Mouse (Mus musculus) embryonic facial prominence, embryonic 11.5 days (tissue): Measurements from ENCODE around the gene Gm28308. TPM values are rescaled to one million over a fixed set of nuclear protein-coding genes. Genes with fewer than 3 reads are reported as not detected.
A peak's percentile ranks its signal among the peaks of the same experiment; 100 is the strongest.

ENCODE experiments used
- ATAC-seq: fragments of 200-750 bp; cut with Nextera tagmentation; replicated peaks from 2 replicates; pipeline ENCODE4 v1.8.0; 2017; ENCODE audit warnings: low read depth; ENCODE audit not compliant: insufficient number of reproducible peaks, low FRiP score, low TSS enrichment
- DNase-seq: peaks from one replicate; pipeline ENCODE4 v3.0.0-alpha.2; 2015; ENCODE audit warnings: low spot score
- H3K27ac ChIP-seq: fragments of 300-500 bp; sonication (generic); replicated peaks from 2 replicates; pipeline ENCODE4 v1.5.1; 2014; ENCODE audit warnings: mild to moderate bottlenecking, low read depth, low read length, control low read depth
- H3K27me3 ChIP-seq: fragments of 300-500 bp; sonication (generic); 2 replicates; pipeline ENCODE4 v1.6.1; 2014; ENCODE audit warnings: mild to moderate bottlenecking, low read length, moderate library complexity, mixed read lengths; ENCODE audit not compliant: control insufficient read depth, insufficient read depth
- H3K36me3 ChIP-seq: fragments of 300-500 bp; sonication (generic); replicated peaks from 2 replicates; pipeline ENCODE4 v1.6.1; 2014; ENCODE audit warnings: low read depth, mild to moderate bottlenecking, low read length, moderate library complexity, mixed read lengths; ENCODE audit not compliant: control insufficient read depth, insufficient read depth
- H3K4me1 ChIP-seq: fragments of 300-500 bp; sonication (generic); 2 replicates; pipeline ENCODE4 v1.6.1; 2014; ENCODE audit warnings: low read length, mixed read lengths; ENCODE audit not compliant: control insufficient read depth, insufficient read depth
- H3K4me2 ChIP-seq: fragments of 300-500 bp; sonication (generic); 2 replicates; pipeline ENCODE4 v1.6.1; 2014; ENCODE audit warnings: low read depth, mild to moderate bottlenecking, control low read depth, low read length, moderate library complexity
- H3K4me3 ChIP-seq: fragments of 300-500 bp; sonication (generic); 2 replicates; pipeline ENCODE4 v1.5.1; 2014; ENCODE audit warnings: low read depth, low read length, control low read depth
- H3K9ac ChIP-seq: fragments of 300-500 bp; sonication (generic); replicated peaks from 2 replicates; pipeline ENCODE4 v1.6.1; 2014; ENCODE audit warnings: mild to moderate bottlenecking, control low read depth, low read length
- H3K9me3 ChIP-seq: fragments of 300-500 bp; sonication (generic); replicated peaks from 2 replicates; pipeline ENCODE4 v1.6.1; 2016; ENCODE audit warnings: mild to moderate bottlenecking, low read length, inconsistent platforms, mixed read lengths; ENCODE audit not compliant: control insufficient read depth
- WGBS: fragments of 180-500 bp; shearing (Covaris S2); extraction: QIAGEN DNeasy Blood & Tissue Kit; methylation state at CpG from one replicate; pipeline ENCODE4 v1.1.7; 2014; 5-methylcytosine and 5-hydroxymethylcytosine counted together
- polyA plus RNA-seq: library from polyadenylated mRNA; unstranded; fragments of >200 nt; fragmentation: Nextera tagmentation; extraction: Ambion mirVana; gene quantifications from 2 replicates; pipeline ENCODE4 v1.2.1, GENCODE M21; 2014

Gene Gm28308
- polyA plus RNA-seq, 1 experiment from 2014 or later: 0.38 TPM

DNA sequence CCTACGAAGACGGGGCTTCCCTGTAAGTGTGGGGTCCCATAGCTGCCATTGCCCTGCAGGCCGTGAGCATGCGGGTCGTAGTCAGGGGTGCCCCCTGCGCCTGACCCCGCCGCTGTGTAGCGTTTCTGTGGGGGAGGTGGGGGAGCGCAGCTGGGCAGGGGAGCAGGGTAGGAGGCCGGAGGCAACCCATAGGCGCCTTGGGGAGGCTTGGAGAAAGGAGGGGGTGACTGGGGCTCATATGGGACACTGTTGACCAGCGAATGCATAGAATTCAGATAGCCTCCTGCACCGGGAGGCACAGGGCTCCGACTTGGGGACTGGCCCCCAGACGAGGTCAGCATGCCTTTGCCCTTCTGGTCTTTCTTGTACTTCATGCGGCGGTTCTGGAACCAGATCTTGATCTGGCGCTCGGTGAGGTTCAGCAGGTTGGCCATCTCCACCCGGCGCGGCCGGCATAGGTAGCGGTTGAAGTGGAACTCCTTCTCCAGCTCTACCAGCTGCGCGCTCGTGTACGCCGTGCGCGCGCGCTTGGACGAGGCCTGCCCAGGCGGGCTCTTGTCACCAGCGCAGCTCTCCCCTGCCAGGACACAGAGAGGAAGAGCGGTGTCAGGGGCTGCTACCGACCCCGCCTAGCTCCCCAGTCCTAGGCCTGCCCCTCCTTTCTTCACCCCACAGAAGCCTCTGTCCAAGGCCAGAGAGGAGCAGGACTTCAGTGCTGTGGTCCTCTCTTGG is 42.8 kb downstream of the Gm28308 start:
- peak overlapping the region; percentile 17 for H3K4me3 ChIP-seq
- WGBS: under 1% methylated on average over 40 of the region's 40 CpGs
- peak overlapping the region; percentile 19 for H3K4me2 ChIP-seq
- H3K4me1 ChIP-seq: no peaks in the 10 kb centered on the region; the same call in 1 of the 2 replicates
- no peak for DNase-seq
- no peaks in the 10 kb centered on the region for H3K36me3 ChIP-seq
- peak overlapping the region; percentile 30 for H3K9ac ChIP-seq
- H3K9me3 ChIP-seq: no peaks in the 10 kb centered on the region
- H3K27ac ChIP-seq: peak overlapping the region; percentile 41
- peaks cover 71% of the 10 kb centered on the region for H3K27me3 ChIP-seq
- no peak; the same call in 1 of the 2 replicates for ATAC-seq

DNA sequence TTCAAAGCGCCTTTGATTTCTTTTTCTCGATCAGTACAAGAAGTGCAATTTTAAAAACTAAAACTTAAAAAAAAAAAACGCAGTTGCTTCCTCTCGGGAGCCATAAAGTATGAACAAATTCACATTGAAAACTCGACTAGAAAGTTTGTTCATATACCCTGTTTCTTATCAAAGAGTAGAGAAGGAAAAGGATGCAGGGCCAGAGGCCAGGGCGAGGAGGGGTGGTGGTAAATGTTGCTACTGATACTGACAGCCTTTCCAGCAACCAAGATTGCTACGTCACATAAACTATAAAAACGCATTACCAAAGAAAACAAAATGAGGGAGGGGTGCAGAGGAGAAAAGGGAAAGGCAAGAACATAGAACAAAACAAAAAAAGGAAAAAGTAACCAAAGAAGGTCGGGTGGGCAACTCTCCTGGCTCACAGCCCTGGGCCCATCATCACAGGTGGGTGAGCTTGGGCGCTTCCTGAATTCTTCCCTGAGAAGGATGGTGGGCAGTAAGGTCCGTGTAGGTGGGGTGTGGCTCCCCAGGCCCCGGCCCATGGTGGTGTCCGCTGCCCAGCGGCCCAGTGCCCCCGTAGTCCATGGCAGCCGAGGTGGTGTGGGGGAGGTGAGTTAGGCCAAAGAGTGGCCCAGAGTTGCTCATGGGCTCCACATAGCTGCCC is 43.5 kb downstream of the Gm28308 start:
- H3K9ac ChIP-seq: peak overlapping the region; percentile 30; the same call in 1 of the 2 replicates
- H3K4me2 ChIP-seq: peak overlapping the region; percentile 19
- ATAC-seq (no peak), DNase-seq (no peak)
- peak overlapping the region; percentile 17 for H3K4me3 ChIP-seq
- no peaks in the 10 kb centered on the region for H3K36me3 ChIP-seq
- peaks cover 67% of the 10 kb centered on the region for H3K27me3 ChIP-seq
- H3K9me3 ChIP-seq: no peaks in the 10 kb centered on the region
- peak overlapping the region; percentile 41; the same call in 1 of the 2 replicates for H3K27ac ChIP-seq
- no peaks in the 10 kb centered on the region; the same call in 1 of the 2 replicates for H3K4me1 ChIP-seq
- 6% methylated on average over 15 of the region's 16 CpGs for WGBS

- H3K4me2 ChIP-seq: peak overlapping the region; percentile 44
- peak overlapping the region; percentile 62 for H3K9ac ChIP-seq
- H3K4me1 ChIP-seq: no peaks in the 10 kb centered on the region; the same call in 1 of the 2 replicates
- peaks cover 79% of the 10 kb centered on the region for H3K27me3 ChIP-seq
- under 1% methylated on average over 42 of the region's 42 CpGs for WGBS
- H3K9me3 ChIP-seq: no peaks in the 10 kb centered on the region
- no peaks in the 10 kb centered on the region for H3K36me3 ChIP-seq
- ATAC-seq (no peak), DNase-seq (no peak)
- H3K4me3 ChIP-seq: peak overlapping the region; percentile 24
- peak overlapping the region; percentile 60; the same call in 1 of the 2 replicates for H3K27ac ChIP-seq
Observed at GRCm38 (mm10) chr6:52168191-52169055, 44.7 kb downstream of the Gm28308 start.

- under 1% methylated on average over 14 of the region's 14 CpGs for WGBS
Observed at GRCm38 (mm10) chr6:52167736-52168161, 45.4 kb downstream of the Gm28308 start.

DNA sequence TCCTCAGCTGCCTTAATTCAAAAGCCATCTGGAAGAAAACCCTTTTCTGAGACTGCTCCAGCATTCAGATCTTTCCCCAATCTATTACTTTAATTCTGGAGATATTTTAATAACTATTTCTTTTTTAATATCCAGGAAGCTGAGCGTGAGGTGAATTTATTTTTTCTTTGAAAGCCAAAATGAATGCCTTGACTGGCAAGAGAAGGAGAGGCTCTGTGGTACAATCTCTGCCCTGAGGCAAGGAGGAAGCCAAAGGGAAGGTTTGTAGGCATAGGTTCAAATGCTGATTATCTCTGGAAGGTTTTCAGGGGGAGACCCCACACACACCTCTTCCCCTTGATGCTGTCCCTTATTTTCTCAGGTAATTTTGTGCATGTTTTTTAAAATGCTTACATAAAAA is 46.0 kb downstream of the Gm28308 start:
- Histone ChIP-seq H3K36me3 (no peaks in the 10 kb centered on the region), H3K4me1 (no peaks in the 10 kb centered on the region; the same call in 1 of the 2 replicates), H3K4me2 (peak overlapping the region; percentile 15; the same call in 1 of the 2 replicates), H3K27me3 (peaks cover 74% of the 10 kb centered on the region), H3K9ac (peak overlapping the region; percentile 62), H3K9me3 (no peaks in the 10 kb centered on the region), H3K4me3 (peak overlapping the region; percentile 34), H3K27ac (peak overlapping the region; percentile 60; the same call in 1 of the 2 replicates)
- no peak for DNase-seq
- WGBS: 7% methylated on average over 1 of the region's 1 CpGs
- ATAC-seq: no peak

More at GRCm38 (mm10) chr6:52167736-52168161, 45.4 kb downstream of the Gm28308 start:
- Histone ChIP-seq H3K4me2 (peak overlapping the region; percentile 15), H3K27me3 (peaks cover 79% of the 10 kb centered on the region), H3K9ac (peak overlapping the region; percentile 62), H3K4me1 (no peaks in the 10 kb centered on the region; the same call in 1 of the 2 replicates), H3K4me3 (peak overlapping the region; percentile 24), H3K9me3 (no peaks in the 10 kb centered on the region), H3K27ac (peak overlapping the region; percentile 60; the same call in 1 of the 2 replicates), H3K36me3 (no peaks in the 10 kb centered on the region)
- DNase-seq (no peak), ATAC-seq (no peak)

- no peak for ATAC-seq
- H3K4me1 ChIP-seq: no peaks in the 10 kb centered on the region
- H3K27me3 ChIP-seq: peaks cover 68% of the 10 kb centered on the region
- no peak for DNase-seq
- peak overlapping the region; percentile 16; the same call in 1 of the 2 replicates for H3K27ac ChIP-seq
- peak overlapping the region; percentile 62 for H3K9ac ChIP-seq
- H3K4me3 ChIP-seq: peak overlapping the region; percentile 34
- no peaks in the 10 kb centered on the region for H3K36me3 ChIP-seq
- WGBS: under 1% methylated on average over 4 of the region's 4 CpGs
- no peaks in the 10 kb centered on the region for H3K9me3 ChIP-seq
- H3K4me2 ChIP-seq: 0 out of 2 replicates have a peak overlapping the region, but pooled peaks have one; percentile 2
Observed at GRCm38 (mm10) chr6:52166431-52167077, 46.6 kb downstream of the Gm28308 start.
